8 mouse cellular contexts compared by ENCODE assay signal in genomic region chr6:51471782-51472181, GRCm38 (mm10). TPM values are rescaled to one million over a fixed set of nuclear protein-coding genes. Genes with fewer than 3 reads are reported as not detected.
DNase-seq lines count a peak whose midpoint lies in the region; ATAC-seq and TF ChIP-seq lines count a peak whose summit lies in the region.

No protein-coding gene starts in this region.

- peak overlapping the region; percentile 99; the same call in 1 of the 2 replicates for H3K27ac ChIP-seq in gastrocnemius, adult 2 months
- H3K27ac ChIP-seq in CH12.LX (ENCODE audit: insufficient read depth, low read depth): no peak overlapping the region
- peak overlapping the region; percentile 100; the same call in 1 of the 2 replicates for H3K27ac ChIP-seq in forebrain, embryonic 14.5 days (ENCODE audit: low read depth, low read length)
- 0 out of 2 replicates have a peak overlapping the region, but pooled peaks have one; percentile 29 for H3K27ac ChIP-seq in liver, embryonic 14.5 days

- dilution Hi-C loops in CH12.LX (cut with MboI; ENCODE audit: extremely low pct_ligation_motif_present, extremely low pct_unique_long_range_greater_than_20kb, low sequenced_read_pairs): no loop called here

- 14% methylated on average over 3 of the region's 3 CpGs for WGBS in forebrain, embryonic 14.5 days
- 11% methylated on average over 3 of the region's 3 CpGs for WGBS in liver, embryonic 14.5 days (ENCODE audit: insufficient replicate concordance)

- no peak for ATAC-seq in forebrain, embryonic 14.5 days
- no peak for ATAC-seq in liver, embryonic 14.5 days (ENCODE audit: insufficient read depth)
- no peak for ATAC-seq in erythroid progenitor cell, adult 5-6 weeks (replicated peaks; ENCODE audit: low FRiP score, poor library complexity, severe bottlenecking)

- no peaks in the 10 kb centered on the region for H3K9me3 ChIP-seq in CH12.LX (replicated peaks; ENCODE audit: low read length)
- no peaks in the 10 kb centered on the region for H3K9me3 ChIP-seq in forebrain, embryonic 14.5 days (replicated peaks; ENCODE audit: control insufficient read depth, low read length)
- H3K9me3 ChIP-seq in liver, embryonic 14.5 days (ENCODE audit: control insufficient read depth, low read length): no peaks in the 10 kb centered on the region

- peak overlapping the region; percentile 81 for H3K4me3 ChIP-seq in gastrocnemius, adult 2 months
- peak overlapping the region; percentile 25 to 94 (median 70) for H3K4me3 ChIP-seq in CH12.LX (replicated peaks in 1 of 3; ENCODE audit: low read depth in 2 of 3, low read length in 2 of 3, poor library complexity in 1 of 3)
- H3K4me3 ChIP-seq in forebrain, embryonic 14.5 days (ENCODE audit: low read depth, low read length): peak overlapping the region; percentile 100
- H3K4me3 ChIP-seq in liver, embryonic 14.5 days (ENCODE audit: insufficient read depth in 1 of 2, low read depth in 2 of 2, low read length in 2 of 2): peak overlapping the region; percentile 85 to 100

- no peak for TF ChIP-seq CTCF in gastrocnemius, adult 2 months (IDR thresholded peaks at IDR 0.05)
- no peak for TF ChIP-seq CTCF in CH12.LX (conservative IDR thresholded peaks at IDR 0.05 in 1 of 2, IDR thresholded peaks at IDR 0.05 in 1 of 2; ENCODE audit: low read depth in 2 of 2, low read length in 2 of 2)
- TF ChIP-seq CTCF in liver, embryonic 14.5 days (IDR thresholded peaks at IDR 0.05; ENCODE audit: low read depth): no peak

- H3K9ac ChIP-seq in CH12.LX (ENCODE audit: insufficient read depth, low read depth): peak overlapping the region; percentile 99
- peak overlapping the region; percentile 100 for H3K9ac ChIP-seq in forebrain, embryonic 14.5 days (ENCODE audit: low read length)
- peak overlapping the region; percentile 100 for H3K9ac ChIP-seq in liver, embryonic 14.5 days (replicated peaks)

- H3K4me2 ChIP-seq in CH12.LX (ENCODE audit: insufficient read depth, low read depth, poor library complexity, severe bottlenecking): peak overlapping the region; percentile 82
- peak overlapping the region; percentile 81 for H3K4me2 ChIP-seq in forebrain, embryonic 14.5 days (ENCODE audit: low read length)
- H3K4me2 ChIP-seq in liver, embryonic 14.5 days (ENCODE audit: low read depth): peak overlapping the region; percentile 85

- peaks cover 17 to 46% of the 10 kb centered on the region in 2 experiments for H3K36me3 ChIP-seq in CH12.LX (replicated peaks in 1 of 2; ENCODE audit: control insufficient read depth in 1 of 2, insufficient read depth in 1 of 2, low read length in 1 of 2)
- H3K36me3 ChIP-seq in forebrain, embryonic 14.5 days (ENCODE audit: control insufficient read depth, insufficient read depth, low read length): peaks cover 48% of the 10 kb centered on the region
- peaks cover 52% of the 10 kb centered on the region for H3K36me3 ChIP-seq in liver, embryonic 14.5 days (replicated peaks; ENCODE audit: control insufficient read depth, insufficient read depth, low read depth)

- H3K79me2 ChIP-seq in CH12.LX (replicated peaks; ENCODE audit: control insufficient read depth, extremely low read depth, insufficient read depth, poor library complexity, severe bottlenecking): peaks cover 72% of the 10 kb centered on the region

- in situ Hi-C loops in CH12.LX (cut with MboI; ENCODE audit: low pct_ligation_motif_present, low pct_unique_long_range_greater_than_20kb, low sequenced_read_pairs): no loop called here

- no peak for TF ChIP-seq POLR2A in CH12.LX (IDR thresholded peaks at IDR 0.05; ENCODE audit: low read depth, low read length)

- H3K27me3 ChIP-seq in CH12.LX (replicated peaks): no peaks in the 10 kb centered on the region
- no peaks in the 10 kb centered on the region for H3K27me3 ChIP-seq in forebrain, embryonic 14.5 days (replicated peaks; ENCODE audit: control insufficient read depth, insufficient read depth, low read length)
- no peaks in the 10 kb centered on the region for H3K27me3 ChIP-seq in liver, embryonic 14.5 days (ENCODE audit: control insufficient read depth, insufficient read depth, low read length)

- TF ChIP-seq RAD21 in CH12.LX (IDR thresholded peaks at IDR 0.05; ENCODE audit: low read depth, low read length): no peak

- DNase-seq in gastrocnemius, adult 2 months: no peak
- DNase-seq in gastrocnemius, adult 8-10 months (ENCODE audit: low spot score in 2 of 2): no peak
- peak; percentile 46 for DNase-seq in CH12.LX (ENCODE audit: extremely low read depth)
- DNase-seq in forebrain, embryonic 14.5 days (ENCODE audit: low spot score): no peak
- DNase-seq in liver, embryonic 14.5 days (ENCODE audit: low read depth in 3 of 3, low spot score in 3 of 3): no peak
- no peak for DNase-seq in urinary bladder, adult 2 months (ENCODE audit: low spot score)
- no peak for DNase-seq in left cerebral cortex, postnatal 4 days

- no peak for TF ChIP-seq EP300 in CH12.LX (IDR thresholded peaks at IDR 0.05; ENCODE audit: low read length)
- no peak for TF ChIP-seq EP300 in liver, embryonic 14.5 days (IDR thresholded peaks at IDR 0.05; ENCODE audit: low read depth)

- H3K4me1 ChIP-seq in CH12.LX (ENCODE audit: control insufficient read depth in 1 of 2, insufficient read depth in 2 of 2): peaks cover 2 to 24% of the 10 kb centered on the region in 2 experiments; a peak in 3 of 4 replicates
- H3K4me1 ChIP-seq in forebrain, embryonic 14.5 days (ENCODE audit: control insufficient read depth, insufficient read depth, low read length): peaks cover 23% of the 10 kb centered on the region
- peaks cover 11 to 18% of the 10 kb centered on the region in 2 experiments for H3K4me1 ChIP-seq in liver, embryonic 14.5 days (replicated peaks; ENCODE audit: control insufficient read depth in 2 of 2, insufficient read depth in 2 of 2, low read length in 1 of 2)

- intact Hi-C loops in gastrocnemius, adult 2 months (cut with DNase I): loop anchor here (5.0 kb wide), 1 partner anchor 751 kb away; the partner anchor contains the start of gene Hoxa7
- intact Hi-C loops in left cerebral cortex, postnatal 4 days (cut with DNase I): loop anchor here (5.0 kb wide), 2 partner anchors 106 to 259 kb away; no protein-coding TSS in a partner anchor

RNA-seq across cellular contexts. Expression of gene Cbx3, which starts 1.6 kb away (rescaled TPM):
- total RNA-seq in gastrocnemius, adult 2 months (2021): 10 to 100 TPM; 38.6 to 51.1 TPM
- 10 to 100 TPM; 42.8 to 52.3 (median 46.3) TPM for total RNA-seq in gastrocnemius, adult 8-10 months (2022)
- total RNA-seq in CH12.LX (2012; rRNA removed) (145 and 199 TPM in 2 replicates), CH12.LX (2014; rRNA removed) (300 and 350 TPM in 2 replicates)
- polyA plus RNA-seq in CH12.LX (2012; ENCODE audit: insufficient read length, low read depth): 197 and 258 TPM in 2 replicates
- polyA plus RNA-seq in forebrain, embryonic 14.5 days (2014; fragmentation: Nextera tagmentation; extraction: Ambion mirVana): 529 and 591 TPM in 2 replicates
- polyA plus RNA-seq in liver, embryonic 14.5 days (2012; rRNA removed): 25.8 and 50.6 TPM in 2 replicates
- polyA plus RNA-seq in liver, embryonic 14.5 days (2014; fragmentation: Nextera tagmentation; extraction: Ambion mirVana): 264 and 269 TPM in 2 replicates
- total RNA-seq in erythroid progenitor cell, adult 5-6 weeks (2015; ENCODE audit: low replicate concordance): 276 and 309 TPM in 2 replicates
- 350 and 420 TPM in 2 replicates for total RNA-seq in erythroid progenitor cell, adult 5-6 weeks (2017; ENCODE audit: low replicate concordance)
- polyA plus RNA-seq in urinary bladder, adult 2 months (2012; rRNA removed): 67.3 and 76.3 TPM in 2 replicates
- total RNA-seq in left cerebral cortex, postnatal 4 days (2021): 100 to 1,000 TPM; 209 to 222 TPM

RNA-seq across cellular contexts. Expression of gene Hnrnpa2b1, which starts 2.1 kb away (rescaled TPM):
- 100 to 1,000 TPM; 290 to 399 TPM for total RNA-seq in gastrocnemius, adult 2 months (2021)
- 100 to 1,000 TPM; 250 to 326 (median 277) TPM for total RNA-seq in gastrocnemius, adult 8-10 months (2022)
- 500 and 668 TPM in 2 replicates for total RNA-seq in CH12.LX (2012; rRNA removed)
- total RNA-seq in CH12.LX (2014; rRNA removed): 710 and 855 TPM in 2 replicates
- 1,854 and 1,994 TPM in 2 replicates for polyA plus RNA-seq in CH12.LX (2012; ENCODE audit: insufficient read length, low read depth)
- 874 and 967 TPM in 2 replicates for polyA plus RNA-seq in forebrain, embryonic 14.5 days (2014; fragmentation: Nextera tagmentation; extraction: Ambion mirVana)
- polyA plus RNA-seq in liver, embryonic 14.5 days (2012; rRNA removed): 353 and 684 TPM in 2 replicates
- polyA plus RNA-seq in liver, embryonic 14.5 days (2014; fragmentation: Nextera tagmentation; extraction: Ambion mirVana): 462 and 503 TPM in 2 replicates
- total RNA-seq in erythroid progenitor cell, adult 5-6 weeks (2015; ENCODE audit: low replicate concordance): 1,450 and 1,811 TPM in 2 replicates
- 1,487 and 2,530 TPM in 2 replicates for total RNA-seq in erythroid progenitor cell, adult 5-6 weeks (2017; ENCODE audit: low replicate concordance)
- 639 and 754 TPM in 2 replicates for polyA plus RNA-seq in urinary bladder, adult 2 months (2012; rRNA removed)
- total RNA-seq in left cerebral cortex, postnatal 4 days (2021): 100 to 1,000 TPM; 795 to 816 TPM

RNA-seq across cellular contexts. Expression of gene Nfe2l3, which starts 39.3 kb away (rescaled TPM):
- not detected for total RNA-seq in gastrocnemius, adult 2 months (2021)
- not detected for total RNA-seq in gastrocnemius, adult 8-10 months (2022)
- 0.17 and 0.21 TPM in 2 replicates for total RNA-seq in CH12.LX (2012; rRNA removed)
- not detected in 2 replicates for total RNA-seq in CH12.LX (2014; rRNA removed)
- polyA plus RNA-seq in CH12.LX (2012; ENCODE audit: insufficient read length, low read depth): 0.14 and 0.38 TPM in 2 replicates
- polyA plus RNA-seq in forebrain, embryonic 14.5 days (2014; fragmentation: Nextera tagmentation; extraction: Ambion mirVana): 10.8 and 14.3 TPM in 2 replicates
- 0.11 and 0.13 TPM in 2 replicates for polyA plus RNA-seq in liver, embryonic 14.5 days (2012; rRNA removed)
- polyA plus RNA-seq in liver, embryonic 14.5 days (2014; fragmentation: Nextera tagmentation; extraction: Ambion mirVana): 0.10 and 0.20 TPM in 2 replicates
- total RNA-seq in erythroid progenitor cell, adult 5-6 weeks (2015; ENCODE audit: low replicate concordance): 1.4 TPM in 1 of 2 replicates, not detected in the other
- total RNA-seq in erythroid progenitor cell, adult 5-6 weeks (2017; ENCODE audit: low replicate concordance): 0.51 TPM in 1 of 2 replicates, not detected in the other
- polyA plus RNA-seq in urinary bladder, adult 2 months (2012; rRNA removed): 38.2 and 49.5 TPM in 2 replicates
- 10 to 100 TPM; 18.3 to 19.2 TPM for total RNA-seq in left cerebral cortex, postnatal 4 days (2021)

RNA-seq across cellular contexts. Expression of gene Snx10, which starts 51.9 kb away (rescaled TPM):
- total RNA-seq in gastrocnemius, adult 2 months (2021): 1 to 10 TPM; 4.4 to 6.1 TPM
- 10 to 100 TPM in 1 of 4 experiments, 1 to 10 TPM in 3; 6.1 to 11.6 (median 7.5) TPM for total RNA-seq in gastrocnemius, adult 8-10 months (2022)
- total RNA-seq in CH12.LX (2012; rRNA removed) (25.1 and 27.6 TPM in 2 replicates), CH12.LX (2014; rRNA removed) (84.7 and 92.0 TPM in 2 replicates)
- polyA plus RNA-seq in CH12.LX (2012; ENCODE audit: insufficient read length, low read depth): 46.2 and 54.9 TPM in 2 replicates
- 44.4 and 61.5 TPM in 2 replicates for polyA plus RNA-seq in forebrain, embryonic 14.5 days (2014; fragmentation: Nextera tagmentation; extraction: Ambion mirVana)
- polyA plus RNA-seq in liver, embryonic 14.5 days (2012; rRNA removed): 1.2 and 2.0 TPM in 2 replicates
- polyA plus RNA-seq in liver, embryonic 14.5 days (2014; fragmentation: Nextera tagmentation; extraction: Ambion mirVana): 6.4 and 6.7 TPM in 2 replicates
- total RNA-seq in erythroid progenitor cell, adult 5-6 weeks (2015; ENCODE audit: low replicate concordance): 9.7 and 21.4 TPM in 2 replicates
- total RNA-seq in erythroid progenitor cell, adult 5-6 weeks (2017; ENCODE audit: low replicate concordance): 12.0 and 13.5 TPM in 2 replicates
- polyA plus RNA-seq in urinary bladder, adult 2 months (2012; rRNA removed): 12.3 and 14.5 TPM in 2 replicates
- 10 to 100 TPM; 89.6 to 97.9 TPM for total RNA-seq in left cerebral cortex, postnatal 4 days (2021)

Comparison
In these comparisons a context has a peak if more than half of its experiments do, and no peak if none do; other contexts are left out.
1. RNA of gene Nfe2l3, which starts 39.3 kb away (total RNA-seq): 18.3 to 19.2 TPM in left cerebral cortex, postnatal 4 days; 0.17 to 0.21 TPM in CH12.LX, not detected in gastrocnemius, adult 2 months, not detected in gastrocnemius, adult 8-10 months and 0.51 to 1.4 TPM in erythroid progenitor cell, adult 5-6 weeks; every median in the first group is over 4 times any median in the second.
2. Peak in every context shown above with its lines, with median percentiles within 50 percentile points of each other: H3K4me3 ChIP-seq, H3K4me2 ChIP-seq and H3K9ac ChIP-seq.